Mouse (Mus musculus) embryo, embryonic 11 days (tissue): Measurements from ENCODE around the gene Serf1.
"Not testable (repeated sequence)": the region's sequence is repeated elsewhere in the genome, so short reads cannot be mapped to it uniquely, and the experiment has no call there.

Experiments
- DNase-seq: peaks from one replicate; pipeline ENCODE4 v3.0.0-alpha.2; 2015

Gene Serf1

DNA sequence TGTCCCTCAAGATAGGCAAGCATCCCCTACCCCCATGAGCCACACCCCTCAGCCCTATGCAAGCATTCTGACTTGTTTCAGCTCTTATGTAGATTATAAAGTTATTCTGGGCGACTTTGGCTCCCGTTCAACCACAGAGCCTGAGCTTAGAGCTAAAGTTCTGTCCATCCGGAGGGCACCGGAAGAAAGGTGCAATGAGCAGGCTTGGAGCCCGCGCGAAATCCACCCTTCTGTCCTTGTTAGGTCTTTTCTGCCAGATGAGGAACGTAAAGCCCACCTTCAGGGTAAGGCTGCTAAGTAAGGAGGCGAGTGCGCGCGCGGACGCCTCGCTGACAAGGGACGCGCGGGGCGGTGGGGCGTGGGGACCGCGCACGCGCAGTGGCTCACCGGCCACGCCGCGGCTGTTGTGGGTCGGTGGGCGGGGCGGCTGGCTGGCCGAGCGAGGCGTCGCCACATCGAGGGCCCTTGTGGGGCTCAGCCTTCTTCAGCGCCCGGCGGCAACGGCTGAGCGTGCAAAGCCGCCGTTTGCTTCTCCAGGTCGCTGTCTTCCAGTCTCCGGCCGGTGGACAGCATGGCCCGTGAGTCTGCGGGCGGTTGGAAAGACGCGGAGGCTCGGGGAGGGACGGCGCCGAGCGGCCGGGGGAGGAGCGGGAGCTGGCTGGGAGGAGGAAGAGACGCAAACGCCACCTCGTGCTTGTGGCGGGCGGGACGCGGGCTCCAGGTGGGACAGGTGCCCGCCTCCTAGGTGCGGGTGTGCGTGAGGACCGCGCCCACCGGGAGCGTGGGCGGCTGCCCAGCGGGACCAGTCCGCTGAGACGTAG, at the start of gene Serf1:
Gene Serf1, plus strand, starts transcription at position 361 of the 821 bp plus-strand sequence.
- DNase-seq: peak; percentile 93

DNA sequence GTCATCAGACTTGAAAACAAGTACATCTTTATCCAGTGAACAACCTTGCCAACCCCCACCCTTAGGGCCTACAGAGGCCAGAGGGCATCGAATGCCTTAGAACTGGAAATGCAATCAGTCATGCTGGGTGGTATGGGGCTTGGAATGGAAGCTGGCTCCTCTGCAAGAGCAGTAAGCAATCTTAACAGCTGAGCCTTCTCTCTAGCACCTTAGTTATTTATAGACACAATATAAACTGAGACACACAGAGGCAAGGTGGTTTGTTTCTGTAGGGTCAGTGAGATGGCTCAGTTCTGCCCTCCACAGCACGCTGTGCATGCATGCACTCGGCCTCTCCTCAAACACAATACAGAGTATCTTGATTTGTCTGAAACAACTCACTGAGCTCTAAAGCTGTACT, 43.9 kb upstream of the Serf1 start:
- DNase-seq: no peak

DNA sequence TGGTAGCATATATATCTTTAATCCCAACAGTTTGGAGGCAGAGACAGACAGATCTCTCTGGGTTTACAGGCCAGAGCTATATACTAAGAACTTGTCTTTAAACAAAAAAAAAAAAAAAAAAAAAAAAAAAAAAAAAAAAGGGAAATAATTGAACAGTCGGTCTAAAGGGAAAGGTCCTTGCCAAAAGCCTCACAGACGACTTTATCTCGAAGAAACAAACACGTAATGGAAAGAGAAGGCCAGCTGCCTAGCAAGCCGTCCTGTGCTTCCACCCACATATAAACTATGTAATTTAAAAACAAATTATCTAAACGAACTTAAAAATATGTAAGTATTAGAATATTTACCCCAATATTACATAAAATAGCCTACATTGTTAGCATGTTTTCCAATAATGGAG, 40.0 kb upstream of the Serf1 start:
- no peak for DNase-seq

DNA sequence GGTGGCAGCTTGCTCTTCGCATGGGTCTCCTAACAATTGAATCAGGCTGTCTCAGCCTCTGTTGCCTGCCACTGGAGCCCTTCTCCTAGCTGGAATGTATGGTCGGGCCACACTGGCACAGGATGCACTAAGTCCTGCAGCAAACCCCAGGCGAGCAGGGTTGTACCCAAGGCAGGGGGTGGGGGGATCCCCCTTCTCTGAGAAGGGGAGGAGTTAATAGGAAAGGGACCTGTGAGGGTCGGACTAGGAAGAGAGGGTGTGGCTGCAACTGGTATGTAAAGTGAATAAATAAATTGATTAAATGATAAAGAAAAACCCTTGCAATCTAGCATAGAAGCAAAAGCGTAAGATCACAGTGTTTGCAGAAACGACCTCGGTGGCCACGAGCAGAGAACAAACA, 36.3 kb upstream of the Serf1 start:
- no peak for DNase-seq

DNA sequence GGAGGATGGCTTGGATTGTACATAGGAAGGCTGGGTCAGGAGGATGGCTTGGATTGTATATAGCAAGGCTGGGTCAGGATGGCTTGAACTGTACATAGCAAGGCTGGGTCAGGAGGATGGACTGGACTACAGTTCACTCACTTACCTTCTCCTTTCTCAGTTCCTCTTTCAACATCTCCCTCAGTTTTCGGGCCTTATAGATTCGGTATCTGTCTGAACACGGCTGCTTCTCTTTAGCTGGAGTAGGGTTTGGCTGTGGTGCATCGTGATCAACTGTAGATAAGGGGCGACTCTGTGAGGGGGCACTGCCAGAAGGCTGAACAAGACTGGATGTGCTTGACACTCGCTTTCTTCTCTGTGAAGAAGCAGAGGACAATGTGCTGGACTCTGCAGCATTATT, 9.0 kb upstream of the Serf1 start:
- DNase-seq: no peak

DNA sequence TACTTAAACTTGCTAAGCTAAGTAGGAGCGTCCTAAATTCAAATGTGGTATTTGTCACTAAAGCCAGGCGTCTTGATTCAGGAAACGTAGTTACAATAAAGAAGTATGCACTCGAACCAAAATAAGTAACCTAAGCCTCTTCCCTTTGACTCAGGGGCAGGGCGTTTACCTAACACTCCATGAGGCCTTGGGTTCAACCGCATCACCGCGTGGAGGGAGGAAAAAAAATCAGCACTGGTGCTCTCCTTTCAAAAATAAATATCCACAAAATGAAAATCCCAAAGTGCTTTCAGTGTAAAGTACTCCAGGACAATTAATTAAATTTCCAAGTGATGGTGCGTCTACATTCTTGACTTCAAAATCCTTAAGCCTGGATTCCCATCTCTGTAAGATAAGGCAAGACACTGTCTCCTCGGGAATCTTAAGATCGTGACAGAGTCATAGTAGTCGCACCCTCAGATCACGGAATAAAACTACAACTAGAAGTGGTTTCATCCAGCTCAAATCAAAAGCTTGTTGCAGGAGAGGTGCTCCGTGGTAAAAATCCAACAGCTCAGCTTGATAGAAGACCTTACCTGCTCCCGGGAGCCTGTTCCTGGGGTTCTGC, 4.7 kb upstream of the Serf1 start:
- DNase-seq: no peak

DNA sequence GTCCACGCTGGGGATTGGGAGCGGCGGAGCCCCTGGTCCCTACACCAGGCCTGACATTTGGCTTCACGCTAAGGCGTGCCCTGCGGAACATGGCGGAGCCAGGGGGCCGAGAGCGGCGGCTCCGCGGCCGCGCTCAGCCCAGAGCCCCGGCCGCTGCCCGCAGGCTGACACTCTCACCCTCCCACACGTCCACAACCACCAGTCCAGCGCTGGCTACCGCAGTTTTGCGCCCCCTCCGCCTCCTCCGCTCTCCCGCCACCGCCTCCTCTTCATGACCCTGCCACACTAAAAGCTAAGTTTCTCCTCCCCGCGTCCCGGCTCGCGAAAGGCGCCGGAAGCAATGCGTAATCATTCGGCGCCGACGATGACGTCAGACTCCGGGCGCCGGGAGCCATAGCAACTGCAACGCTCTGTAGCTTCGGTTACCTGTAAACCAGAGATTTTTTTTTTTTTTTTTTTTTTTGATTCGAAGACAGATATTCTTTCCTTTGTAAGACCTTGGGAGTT, 4.0 kb upstream of the Serf1 start, which contains the start of gene Bdp1:
Gene Bdp1, minus strand, starts transcription at position 323 of the 507 bp plus-strand sequence.
- DNase-seq: peak; percentile 94

DNA sequence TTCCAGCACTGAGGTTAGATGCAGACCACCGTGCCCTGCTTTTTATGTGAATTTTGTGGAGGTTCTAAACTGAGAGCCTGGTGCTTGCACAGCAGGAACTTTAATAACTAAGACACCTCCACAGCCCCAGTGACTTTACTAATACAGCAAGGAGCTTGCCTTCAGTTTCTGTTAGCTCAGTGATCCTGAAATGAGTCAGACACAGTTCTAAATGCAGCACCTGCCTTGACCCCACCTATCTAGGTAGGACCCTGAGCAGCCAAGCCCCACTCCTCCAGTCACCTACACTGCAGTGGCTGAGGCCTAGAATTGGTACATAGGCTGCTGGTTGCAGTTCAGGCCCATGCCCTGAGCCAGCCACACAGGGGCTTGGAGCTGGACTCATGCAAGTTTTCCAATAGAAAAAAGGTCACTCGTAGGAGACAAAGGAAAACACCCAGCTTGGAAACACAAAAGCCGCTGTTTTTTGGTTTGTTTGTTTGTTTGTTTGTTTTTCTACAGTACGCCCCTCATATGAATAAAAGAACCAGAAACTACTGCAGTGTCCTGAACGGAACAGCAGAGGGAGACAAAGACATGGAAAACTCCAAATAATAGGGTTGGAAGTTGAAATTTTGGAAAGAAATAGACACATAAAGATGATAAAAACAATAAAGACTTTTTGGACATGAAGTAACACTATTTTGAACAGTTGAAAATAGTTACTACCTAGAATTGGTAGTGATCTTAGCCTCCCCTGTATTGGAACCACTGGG, 4.6 kb downstream of the Serf1 start:
- DNase-seq: peak; percentile 14

DNA sequence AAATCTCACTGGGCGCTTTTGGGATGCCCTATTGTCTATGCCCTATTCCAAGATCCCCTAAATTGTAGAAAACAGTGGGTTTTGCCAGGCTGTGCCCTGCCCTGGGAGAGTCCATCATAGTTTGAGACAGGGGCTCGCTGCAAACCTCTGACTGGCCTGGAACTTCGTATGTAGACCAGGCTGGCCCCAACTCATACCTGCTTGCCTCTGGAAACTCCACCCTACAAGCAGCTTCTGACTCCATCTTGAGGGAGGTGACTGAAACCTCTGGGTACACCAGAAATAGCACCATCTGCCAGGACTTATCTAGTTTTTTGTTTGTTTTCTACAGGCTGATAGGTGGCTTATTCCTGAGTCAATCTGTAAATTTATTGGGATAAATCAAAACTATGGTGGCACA, 16.2 kb downstream of the Serf1 start:
- no peak for DNase-seq

DNA sequence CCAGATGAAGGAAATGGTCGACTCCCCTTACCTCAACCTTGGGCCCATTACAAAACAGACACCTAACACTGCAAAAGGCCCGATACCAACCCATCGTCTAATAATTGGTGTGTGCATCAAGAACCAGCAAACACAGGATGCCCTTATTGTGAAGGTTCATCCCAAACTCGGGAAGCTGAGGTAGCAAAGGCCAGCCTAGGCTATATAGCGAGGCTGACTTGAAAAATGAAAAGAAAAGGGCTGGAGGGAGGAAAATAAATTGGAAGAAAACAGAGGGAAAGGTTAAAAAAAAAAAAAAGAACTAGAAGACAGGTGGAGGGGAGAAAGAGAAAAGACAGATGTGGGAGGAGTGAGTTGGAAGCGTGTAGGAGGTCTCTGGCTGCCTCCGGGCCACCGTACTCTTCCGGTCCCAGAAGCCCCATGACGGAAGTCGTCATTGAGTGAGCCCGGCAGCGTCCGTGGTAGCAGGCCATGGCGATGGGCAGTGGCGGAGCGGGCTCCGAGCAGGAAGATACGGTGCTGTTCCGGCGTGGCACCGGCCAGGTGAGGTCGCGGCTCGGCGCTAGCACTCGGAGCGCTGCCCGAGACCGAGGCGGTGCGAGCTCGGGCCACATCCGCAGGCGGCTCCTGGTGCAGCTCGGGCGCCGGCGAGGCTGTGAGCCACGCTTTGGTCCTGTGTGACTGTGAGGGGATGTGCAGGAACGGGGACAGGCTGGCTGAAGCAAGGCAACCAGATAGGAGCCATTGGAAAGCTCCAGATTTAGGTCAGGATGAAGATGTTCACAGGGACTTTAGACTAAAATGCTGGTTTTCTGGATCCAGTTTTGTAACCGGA, 16.8 kb downstream of the Serf1 start, which contains the start of gene Smn1:
Gene Smn1, plus strand, starts transcription at position 430 of the 835 bp plus-strand sequence.
- DNase-seq: peak; percentile 94

DNA sequence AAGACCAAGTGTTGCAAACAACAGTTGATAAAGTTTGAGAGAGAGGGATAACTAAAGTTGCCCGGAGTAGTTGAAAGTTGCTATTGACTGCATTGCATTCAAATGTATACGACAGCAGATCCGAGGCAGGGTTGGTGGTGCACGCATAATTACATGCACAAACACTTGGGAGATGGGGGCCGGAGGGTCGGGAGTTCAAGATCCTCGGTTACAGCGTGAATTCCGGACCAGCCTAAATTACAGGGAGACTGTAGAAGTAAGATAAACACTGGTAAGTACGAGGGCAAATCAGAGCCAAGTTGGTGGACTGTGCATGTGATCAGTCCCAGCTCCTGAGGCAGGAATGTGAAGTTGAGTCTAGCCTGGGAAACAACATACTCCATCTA, 17.4 kb downstream of the Serf1 start:
- no peak for DNase-seq

DNA sequence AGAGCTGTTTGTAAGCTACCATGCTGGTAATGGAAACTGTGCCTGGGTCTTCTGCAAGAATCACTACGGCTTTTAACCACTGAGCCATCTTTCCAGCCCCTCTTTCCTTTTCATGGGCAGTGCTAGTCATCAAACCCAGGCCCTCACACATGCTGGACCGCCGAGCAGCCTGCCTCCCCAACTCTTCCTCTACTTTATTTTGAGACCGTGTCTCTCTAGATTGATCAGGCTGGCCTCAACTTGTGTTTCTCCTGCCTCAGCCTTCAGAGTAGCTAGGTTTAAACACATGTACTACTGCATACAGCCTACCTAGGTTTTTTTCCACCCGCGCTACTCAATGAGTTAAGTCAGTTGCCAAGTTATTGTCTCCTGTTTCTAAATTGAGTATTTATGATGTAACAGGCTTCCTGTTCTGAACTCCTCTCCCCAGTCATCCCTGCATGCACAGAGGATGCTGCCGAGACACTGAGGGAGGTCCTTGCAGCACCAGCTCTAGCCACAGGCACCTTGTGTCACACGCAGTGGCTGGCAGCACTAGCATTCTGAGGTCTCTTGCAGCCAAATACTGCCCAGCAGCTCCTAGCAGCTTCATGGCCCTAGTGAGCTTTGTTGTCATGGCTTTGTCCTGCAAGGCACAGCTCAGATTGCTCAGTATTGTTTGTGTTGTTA, 34.0 kb downstream of the Serf1 start:
- no peak for DNase-seq

DNA sequence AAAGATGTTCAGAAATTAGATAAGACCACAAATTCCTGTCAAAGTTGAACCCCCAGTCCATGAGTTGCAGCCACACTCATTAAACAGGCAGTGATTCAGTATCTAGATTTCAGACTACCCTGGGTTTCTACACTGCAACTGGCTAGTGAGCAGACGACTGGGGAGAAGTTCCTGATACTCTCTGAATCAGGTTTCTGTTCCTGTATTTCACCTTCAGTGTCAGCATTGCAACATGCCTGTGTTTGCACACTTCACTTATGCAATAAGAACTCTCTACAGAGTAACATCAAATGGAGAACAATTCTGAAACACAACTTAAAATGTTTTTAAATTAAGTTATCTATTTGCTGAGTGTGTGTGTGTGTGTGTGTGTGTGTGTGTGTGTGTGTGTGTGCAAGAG, 44.8 kb downstream of the Serf1 start:
- DNase-seq: no peak

DNA sequence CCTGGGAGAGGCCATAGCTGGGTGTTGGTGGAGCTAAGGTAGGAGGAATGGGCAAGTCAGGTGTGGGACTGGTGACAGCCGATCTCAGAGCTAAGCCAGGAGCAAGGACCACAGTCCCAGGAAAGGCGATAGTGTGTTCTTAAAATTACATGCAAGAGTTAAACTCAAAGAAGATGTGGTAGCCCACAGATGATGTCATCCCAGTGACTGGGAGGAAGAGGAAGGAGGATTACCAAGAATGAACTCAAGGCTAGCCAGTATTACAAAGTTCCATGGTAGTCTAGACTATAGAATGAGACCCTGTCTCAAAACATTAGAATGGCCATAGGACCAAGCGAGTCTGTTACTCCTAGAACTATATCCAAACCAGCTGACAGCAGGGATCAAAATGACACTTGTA, 48.8 kb downstream of the Serf1 start:
- DNase-seq: no peak

DNA sequence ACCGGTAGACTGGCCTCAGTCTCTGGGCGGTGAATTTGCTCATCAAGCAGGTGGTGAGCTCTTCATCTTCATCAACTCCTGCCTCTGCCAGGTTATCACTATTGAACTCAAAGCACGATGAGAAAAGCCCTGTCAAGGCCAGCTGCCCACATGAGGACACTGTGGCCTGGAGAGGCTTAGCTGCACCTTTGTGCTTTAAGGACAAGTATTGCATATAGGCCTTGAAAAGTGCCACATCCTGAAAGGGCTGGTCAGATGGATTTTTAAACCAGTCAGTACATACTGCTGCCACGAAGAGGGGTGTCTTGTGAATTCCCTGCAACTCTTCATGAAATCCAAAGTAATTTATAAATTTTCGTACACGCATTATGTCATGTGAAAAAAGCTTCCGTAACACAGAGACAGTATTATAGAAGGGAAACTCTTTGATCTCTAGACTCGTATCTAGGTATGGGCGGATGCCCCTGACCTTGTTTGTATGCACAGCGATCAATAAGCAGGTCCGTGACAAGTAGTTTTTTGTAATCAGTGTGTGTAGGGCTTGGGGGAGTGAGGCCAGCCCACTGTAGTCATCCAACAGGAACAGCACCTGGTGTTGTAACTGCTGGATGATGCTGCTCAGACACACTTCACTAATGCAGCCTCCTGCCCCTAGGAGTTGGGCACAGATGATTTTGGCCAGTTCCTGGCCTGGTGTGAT, 53.5 kb downstream of the Serf1 start:
- not testable (repeated sequence) for DNase-seq

DNA sequence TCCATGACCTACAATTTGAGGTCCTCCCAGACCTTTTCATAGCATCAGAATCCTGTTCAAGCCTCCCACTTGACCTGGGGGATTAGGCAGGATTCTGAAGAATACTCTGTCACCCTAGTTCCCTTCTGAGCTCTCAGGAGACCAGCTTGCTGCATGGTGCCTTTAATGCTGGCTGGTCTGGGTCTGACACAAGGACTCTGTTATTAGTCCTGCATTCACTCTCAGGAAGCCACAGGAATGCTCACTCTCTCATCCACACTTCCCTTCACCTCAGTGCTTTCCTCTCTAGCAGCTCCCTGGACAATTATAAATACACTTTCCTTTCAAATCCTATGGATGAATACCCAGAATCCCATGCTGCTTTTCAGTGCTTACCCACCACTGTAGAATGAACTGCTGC, 54.7 kb downstream of the Serf1 start:
- not testable (repeated sequence) for DNase-seq
